Mouse (Mus musculus) forebrain, embryonic 13.5 days (tissue): ENCODE measurements at regions not wholly inside any gene's neighbourhood (a gene's known extent, or its start where the extent isn't known, plus 50 kb on each side); places are given as distances from the start of the nearest gene placed in this dataset.

ENCODE experiments used
- ATAC-seq: fragments of 200-750 bp; cut with Nextera tagmentation; 2 replicates; pipeline ENCODE4 v1.8.0; 2017
- H3K27ac ChIP-seq: fragments of 300-500 bp; sonication (generic); 2 replicates; pipeline ENCODE4 v1.5.1; 2015; ENCODE audit warnings: inconsistent platforms, mild to moderate bottlenecking, moderate library complexity
- H3K27me3 ChIP-seq: fragments of 300-500 bp; sonication (generic); 2 replicates; pipeline ENCODE4 v1.6.1; 2015; ENCODE audit warnings: mild to moderate bottlenecking, inconsistent platforms
- H3K36me3 ChIP-seq: fragments of 300-500 bp; sonication (generic); 2 replicates; pipeline ENCODE4 v1.6.1; 2015; ENCODE audit warnings: mild to moderate bottlenecking, inconsistent platforms; ENCODE audit not compliant: poor library complexity, severe bottlenecking
- H3K4me1 ChIP-seq: fragments of 300-500 bp; sonication (generic); 2 replicates; pipeline ENCODE4 v1.6.1; 2015; ENCODE audit warnings: inconsistent platforms
- H3K4me2 ChIP-seq: fragments of 300-500 bp; sonication (generic); 2 replicates; pipeline ENCODE4 v1.6.1; 2015; ENCODE audit warnings: inconsistent platforms, mild to moderate bottlenecking, moderate library complexity
- H3K4me3 ChIP-seq: fragments of 300-500 bp; sonication (generic); 2 replicates; pipeline ENCODE4 v1.5.1; 2015; ENCODE audit warnings: mild to moderate bottlenecking, inconsistent platforms
- H3K9ac ChIP-seq: fragments of 300-500 bp; sonication (generic); 2 replicates; pipeline ENCODE4 v1.6.1; 2015; ENCODE audit warnings: mild to moderate bottlenecking, inconsistent platforms
- H3K9me3 ChIP-seq: fragments of 300-500 bp; sonication (generic); replicated peaks from 2 replicates; pipeline ENCODE4 v1.6.1; 2016; ENCODE audit warnings: inconsistent platforms
- WGBS: fragments of 180-500 bp; shearing (Covaris S2); methylation state at CpG from one replicate; pipeline ENCODE4 v1.1.7; 2015; 5-methylcytosine and 5-hydroxymethylcytosine counted together

- WGBS = 45% methylated on average over 5 of the region's 5 CpGs
- 0 out of 2 replicates have a peak, but pooled peaks cover 2% of the 10 kb centered on the region for H3K27me3 ChIP-seq
- peak; percentile 19; the same call in 1 of the 2 replicates for ATAC-seq
- H3K4me1 ChIP-seq = peaks cover 53% of the 10 kb centered on the region
- H3K9ac ChIP-seq = no peak overlapping the region
- H3K36me3 ChIP-seq = no peaks in the 10 kb centered on the region
- 0 out of 2 replicates have a peak, but pooled peaks cover 7% of the 10 kb centered on the region for H3K9me3 ChIP-seq
- H3K4me2 ChIP-seq = no peak overlapping the region
- peak overlapping the region; percentile 65 for H3K27ac ChIP-seq
- H3K4me3 ChIP-seq = no peak overlapping the region
These were observed 718.1 kb upstream of the Car8 start for GRCm38 (mm10) chr4:8957023-8957343.

- ATAC-seq = peak; percentile 54
- H3K4me3 ChIP-seq = no peak overlapping the region
- H3K27ac ChIP-seq = peak overlapping the region; percentile 65
- H3K27me3 ChIP-seq = 0 out of 2 replicates have a peak, but pooled peaks cover 2% of the 10 kb centered on the region
- no peak overlapping the region for H3K9ac ChIP-seq
- no peak overlapping the region; the same call in 1 of the 2 replicates for H3K4me2 ChIP-seq
- 38% methylated on average over 9 of the region's 9 CpGs for WGBS
- H3K36me3 ChIP-seq = no peaks in the 10 kb centered on the region
- peaks cover 48% of the 10 kb centered on the region for H3K4me1 ChIP-seq
- H3K9me3 ChIP-seq = 0 out of 2 replicates have a peak, but pooled peaks cover 7% of the 10 kb centered on the region
These were observed 717.6 kb upstream of the Car8 start for GRCm38 (mm10) chr4:8956312-8957022.

GRCm38 (mm10) chr4:8955306-8955705, 716.5 kb upstream of the Car8 start:
- Histone ChIP-seq H3K27ac (no peak overlapping the region), H3K36me3 (no peaks in the 10 kb centered on the region), H3K4me3 (no peak overlapping the region), H3K4me1 (peaks cover 48% of the 10 kb centered on the region), H3K9me3 (0 out of 2 replicates have a peak, but pooled peaks cover 7% of the 10 kb centered on the region), H3K27me3 (0 out of 2 replicates have a peak, but pooled peaks cover under 1% of the 10 kb centered on the region), H3K9ac (no peak overlapping the region), H3K4me2 (no peak overlapping the region)
- 87% methylated on average over 5 of the region's 5 CpGs for WGBS
- ATAC-seq = no peak

GRCm38 (mm10) chr4:8954356-8954914, 715.6 kb upstream of the Car8 start:
- Histone ChIP-seq H3K4me1 (peaks cover 52% of the 10 kb centered on the region), H3K9ac (no peak overlapping the region), H3K4me3 (no peak overlapping the region), H3K27ac (no peak overlapping the region), H3K4me2 (no peak overlapping the region), H3K36me3 (no peaks in the 10 kb centered on the region), H3K9me3 (0 out of 2 replicates have a peak, but pooled peaks cover 7% of the 10 kb centered on the region), H3K27me3 (no peaks in the 10 kb centered on the region)
- WGBS = 17% methylated on average over 10 of the region's 10 CpGs
- ATAC-seq = peak; percentile 37

- WGBS = 90% methylated on average over 7 of the region's 7 CpGs
- H3K4me2 ChIP-seq = no peak overlapping the region
- no peaks in the 10 kb centered on the region for H3K27me3 ChIP-seq
- no peak for ATAC-seq
- peaks cover 48% of the 10 kb centered on the region for H3K4me1 ChIP-seq
- 0 out of 2 replicates have a peak, but pooled peaks cover 7% of the 10 kb centered on the region for H3K9me3 ChIP-seq
- H3K9ac ChIP-seq = no peak overlapping the region
- H3K27ac ChIP-seq = no peak overlapping the region
- H3K36me3 ChIP-seq = no peaks in the 10 kb centered on the region
- no peak overlapping the region for H3K4me3 ChIP-seq
These were observed 714.3 kb upstream of the Car8 start for GRCm38 (mm10) chr4:8953181-8953580.

GRCm38 (mm10) chr4:8949951-8950350, 711.1 kb upstream of the Car8 start:
- Histone ChIP-seq H3K9me3 (0 out of 2 replicates have a peak, but pooled peaks cover 7% of the 10 kb centered on the region), H3K27me3 (no peaks in the 10 kb centered on the region), H3K36me3 (no peaks in the 10 kb centered on the region), H3K4me3 (no peak overlapping the region), H3K4me2 (no peak overlapping the region), H3K4me1 (peaks cover 17% of the 10 kb centered on the region), H3K9ac (no peak overlapping the region), H3K27ac (peak overlapping the region; percentile 12; the same call in 1 of the 2 replicates)
- WGBS = 64% methylated on average over 4 of the region's 4 CpGs
- ATAC-seq = no peak

GRCm38 (mm10) chr4:8949537-8949936, 710.7 kb upstream of the Car8 start:
- H3K27me3 ChIP-seq = no peaks in the 10 kb centered on the region
- 0 out of 2 replicates have a peak, but pooled peaks cover 7% of the 10 kb centered on the region for H3K9me3 ChIP-seq
- WGBS = 64% methylated on average over 5 of the region's 5 CpGs
- peak overlapping the region; percentile 12; the same call in 1 of the 2 replicates for H3K27ac ChIP-seq
- peaks cover 13% of the 10 kb centered on the region for H3K4me1 ChIP-seq
- no peak overlapping the region for H3K4me2 ChIP-seq
- no peak for ATAC-seq
- H3K36me3 ChIP-seq = no peaks in the 10 kb centered on the region
- no peak overlapping the region for H3K4me3 ChIP-seq
- H3K9ac ChIP-seq = no peak overlapping the region

GRCm38 (mm10) chr4:8945116-8945515, 706.3 kb upstream of the Car8 start:
- Histone ChIP-seq H3K27me3 (no peaks in the 10 kb centered on the region), H3K9me3 (no peaks in the 10 kb centered on the region), H3K4me2 (no peak overlapping the region), H3K9ac (no peak overlapping the region), H3K4me3 (no peak overlapping the region), H3K36me3 (no peaks in the 10 kb centered on the region), H3K27ac (no peak overlapping the region), H3K4me1 (peaks cover 19% of the 10 kb centered on the region)
- no peak for ATAC-seq
- WGBS = 96% methylated on average over 10 of the region's 10 CpGs

- ATAC-seq = no peak
- Histone ChIP-seq H3K27me3 (no peaks in the 10 kb centered on the region), H3K9me3 (no peaks in the 10 kb centered on the region), H3K36me3 (no peaks in the 10 kb centered on the region), H3K9ac (no peak overlapping the region), H3K27ac (no peak overlapping the region), H3K4me2 (no peak overlapping the region), H3K4me3 (no peak overlapping the region), H3K4me1 (peaks cover 30% of the 10 kb centered on the region)
- WGBS = 70% methylated on average over 5 of the region's 5 CpGs
These were observed 704.2 kb upstream of the Car8 start for GRCm38 (mm10) chr4:8943080-8943479.

- no peaks in the 10 kb centered on the region for H3K36me3 ChIP-seq
- no peak overlapping the region for H3K27ac ChIP-seq
- no peaks in the 10 kb centered on the region for H3K9me3 ChIP-seq
- H3K4me1 ChIP-seq = peaks cover 28% of the 10 kb centered on the region
- 77% methylated on average over 6 of the region's 6 CpGs for WGBS
- no peak overlapping the region for H3K9ac ChIP-seq
- no peak overlapping the region for H3K4me2 ChIP-seq
- no peaks in the 10 kb centered on the region for H3K27me3 ChIP-seq
- H3K4me3 ChIP-seq = no peak overlapping the region
- ATAC-seq = no peak; the same call in 1 of the 2 replicates
These were observed 700.1 kb upstream of the Car8 start for GRCm38 (mm10) chr4:8938948-8939411.

GRCm38 (mm10) chr4:8935899-8936298, 697.1 kb upstream of the Car8 start:
- WGBS = 89% methylated on average over 2 of the region's 2 CpGs
- H3K27ac ChIP-seq = no peak overlapping the region
- H3K4me3 ChIP-seq = no peak overlapping the region
- no peaks in the 10 kb centered on the region for H3K27me3 ChIP-seq
- H3K9ac ChIP-seq = no peak overlapping the region
- H3K9me3 ChIP-seq = no peaks in the 10 kb centered on the region
- no peaks in the 10 kb centered on the region for H3K36me3 ChIP-seq
- peaks cover 15% of the 10 kb centered on the region for H3K4me1 ChIP-seq
- no peak for ATAC-seq
- no peak overlapping the region for H3K4me2 ChIP-seq

- H3K27ac ChIP-seq = no peak overlapping the region
- H3K9ac ChIP-seq = no peak overlapping the region
- H3K4me1 ChIP-seq = peaks cover 13% of the 10 kb centered on the region
- H3K27me3 ChIP-seq = no peaks in the 10 kb centered on the region
- H3K36me3 ChIP-seq = no peaks in the 10 kb centered on the region
- H3K4me3 ChIP-seq = no peak overlapping the region
- no peaks in the 10 kb centered on the region for H3K9me3 ChIP-seq
- WGBS = 71% methylated on average over 1 of the region's 1 CpGs
- ATAC-seq = no peak
- H3K4me2 ChIP-seq = no peak overlapping the region
These were observed 695.7 kb upstream of the Car8 start for GRCm38 (mm10) chr4:8934541-8934940.
